Mouse (Mus musculus) mesoderm, embryonic 11.5 days (tissue): ENCODE data around the gene Vwa8.

Experiments
- DNase-seq: peaks from one replicate; pipeline ENCODE4 v3.0.0-alpha.2; 2012; ENCODE audit warnings: low read depth, low spot score

Vwa8 gene

GRCm38 (mm10) chr14:79076560-79077300 is 227.9 kb downstream of the Vwa8 start:
- no peak for DNase-seq

- no peak for DNase-seq
Measured at GRCm38 (mm10) chr14:79083573-79083972, 234.7 kb downstream of the Vwa8 start.

DNA sequence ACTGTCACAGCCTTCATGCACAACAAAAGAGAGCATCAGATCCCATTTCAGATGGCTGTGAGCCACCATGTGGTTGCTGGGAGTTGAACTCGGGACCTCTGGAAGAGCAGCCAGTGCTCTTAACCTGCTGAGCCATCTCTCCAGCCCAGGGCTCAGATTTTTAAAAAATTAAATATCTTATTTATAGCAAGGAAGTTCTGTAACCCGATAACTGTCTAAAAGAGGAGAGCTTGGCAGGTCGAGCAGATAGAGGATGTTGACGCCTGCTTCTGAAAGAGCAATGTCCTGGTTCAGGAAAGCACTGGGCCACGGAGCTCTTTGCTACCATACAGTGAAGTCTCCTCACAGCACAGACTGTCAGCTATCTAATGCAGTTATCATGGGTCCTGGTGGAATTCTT is 237.2 kb downstream of the Vwa8 start:
- DNase-seq, result no peak

- DNase-seq, result peak; percentile 28
Measured at GRCm38 (mm10) chr14:79089464-79089863, 240.6 kb downstream of the Vwa8 start.

DNA sequence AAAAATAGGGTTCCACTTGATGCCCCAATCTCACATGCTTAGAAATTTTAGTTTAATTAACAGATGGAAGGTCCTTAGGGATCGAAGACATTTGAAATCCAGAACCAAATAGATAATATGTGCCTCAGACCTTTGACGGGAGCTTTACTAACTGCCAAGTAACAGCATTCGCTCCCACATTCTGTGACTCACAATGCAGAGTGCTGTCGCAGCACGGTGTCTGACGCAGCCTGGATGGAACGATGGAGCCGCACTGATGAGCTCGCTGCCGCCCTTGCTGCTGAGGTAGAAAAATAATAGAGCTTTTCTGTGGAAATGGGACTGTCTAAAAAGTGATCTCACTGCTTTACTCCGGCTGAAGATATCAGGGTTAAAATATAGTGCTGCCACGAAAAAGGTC is 248.3 kb downstream of the Vwa8 start:
- no peak for DNase-seq

GRCm38 (mm10) chr14:79106655-79107515 is 258.0 kb downstream of the Vwa8 start:
- DNase-seq, result peak; percentile 91

GRCm38 (mm10) chr14:79109375-79109774 is 260.5 kb downstream of the Vwa8 start:
- DNase-seq, result no peak

DNA sequence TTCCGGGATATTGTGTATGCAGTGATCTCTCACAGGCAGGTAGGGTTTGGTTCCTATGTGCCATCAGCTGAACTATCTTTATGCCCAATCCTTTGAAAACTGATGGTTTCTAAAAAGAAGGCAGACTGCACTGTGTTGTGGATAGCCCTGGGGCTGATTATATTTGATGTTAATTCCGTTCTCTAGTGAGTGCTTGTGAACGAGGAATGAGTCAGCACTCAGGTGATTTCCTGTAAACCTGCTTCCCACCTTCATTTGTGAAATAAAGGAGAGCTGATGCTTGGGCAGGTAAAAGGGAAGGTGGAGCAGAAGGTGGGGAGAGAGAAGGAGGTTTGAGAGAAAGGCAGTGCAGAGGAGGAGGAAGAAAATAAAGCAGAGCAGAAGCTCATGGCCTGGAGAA is 261.2 kb downstream of the Vwa8 start:
- no peak for DNase-seq

GRCm38 (mm10) chr14:79112050-79112449 is 263.2 kb downstream of the Vwa8 start:
- no peak for DNase-seq

- DNase-seq, result no peak
Measured at GRCm38 (mm10) chr14:79114526-79115383, 265.9 kb downstream of the Vwa8 start.

- no peak for DNase-seq
Measured at GRCm38 (mm10) chr14:79118457-79118856, 269.6 kb downstream of the Vwa8 start.

DNA sequence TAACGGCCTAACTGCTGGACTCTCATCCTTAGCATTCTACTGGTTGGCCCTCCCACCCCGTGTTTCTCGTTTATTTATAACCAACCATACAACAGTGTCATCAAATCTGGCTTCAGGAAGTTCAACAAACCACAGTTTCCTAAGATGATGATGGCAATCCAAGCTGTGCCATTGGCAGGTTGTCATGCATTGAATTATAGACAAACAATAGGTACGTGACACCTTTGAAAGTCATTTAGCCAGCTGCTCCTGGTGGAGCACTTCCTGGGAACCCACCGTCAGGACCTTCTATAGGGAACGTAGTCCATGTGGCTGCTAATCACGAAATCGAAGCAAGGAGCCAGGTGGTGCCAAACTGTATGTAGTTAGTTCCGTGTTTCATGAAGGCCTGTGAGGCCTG is 270.5 kb downstream of the Vwa8 start:
- DNase-seq, result no peak

DNA sequence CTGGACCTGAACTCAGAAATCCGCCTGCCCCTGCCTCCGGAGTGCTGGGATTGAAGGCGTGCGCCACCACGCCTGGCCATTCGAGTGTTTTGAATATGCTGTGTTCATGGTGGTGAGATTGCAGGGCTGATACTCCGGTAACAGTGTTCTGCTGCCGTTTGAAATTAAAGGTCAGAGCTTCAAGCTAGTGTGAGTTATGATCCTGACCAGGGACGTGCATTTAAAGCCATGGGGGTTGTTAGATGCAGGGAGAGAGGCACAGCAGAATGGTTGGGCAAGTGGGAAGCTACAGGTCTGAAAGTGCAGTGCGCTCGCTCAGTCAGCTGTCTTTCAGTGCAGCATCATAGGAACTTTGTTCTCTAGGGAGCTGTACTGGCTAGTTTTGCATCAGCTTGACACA is 271.8 kb downstream of the Vwa8 start:
- DNase-seq, result no peak

DNA sequence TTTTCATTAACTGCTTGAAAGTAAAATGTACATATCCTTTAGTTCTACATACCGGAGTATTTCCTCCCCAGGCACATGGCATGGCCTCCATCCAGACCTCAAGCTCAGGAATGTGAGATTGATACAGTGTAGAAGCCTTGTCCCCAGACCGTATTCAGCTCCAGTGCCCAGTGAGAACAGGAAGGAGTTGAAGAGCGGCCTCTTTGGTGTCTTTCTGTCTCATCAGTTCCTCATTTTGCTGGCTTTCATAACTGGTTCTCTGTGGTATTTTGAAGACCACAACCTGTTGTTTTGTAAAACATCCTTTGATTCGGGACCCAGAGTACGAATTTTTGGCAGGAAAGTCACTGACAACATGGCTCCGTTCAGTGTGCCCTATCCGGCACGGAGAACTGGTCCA is 274.6 kb downstream of the Vwa8 start:
- no peak for DNase-seq

DNA sequence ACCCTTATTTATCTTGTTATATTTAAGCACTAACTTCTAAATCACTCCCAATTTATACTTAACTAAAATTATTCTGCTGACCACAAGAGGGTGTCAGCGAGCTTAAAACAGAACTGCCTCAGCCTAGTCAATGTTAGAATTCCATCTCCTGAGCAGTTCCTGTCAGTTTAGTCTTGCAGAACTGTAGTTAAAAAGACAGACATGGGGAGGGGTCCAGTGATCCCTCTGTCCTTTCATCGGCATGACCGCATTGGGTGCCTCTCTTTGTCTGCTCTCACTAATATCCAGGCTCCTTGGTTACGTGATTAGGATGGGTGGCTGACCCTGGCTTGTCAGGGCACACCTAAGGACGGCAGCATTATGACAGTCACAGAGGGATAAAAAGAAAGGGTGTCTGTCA is 275.8 kb downstream of the Vwa8 start:
- DNase-seq, result peak; percentile 71

DNA sequence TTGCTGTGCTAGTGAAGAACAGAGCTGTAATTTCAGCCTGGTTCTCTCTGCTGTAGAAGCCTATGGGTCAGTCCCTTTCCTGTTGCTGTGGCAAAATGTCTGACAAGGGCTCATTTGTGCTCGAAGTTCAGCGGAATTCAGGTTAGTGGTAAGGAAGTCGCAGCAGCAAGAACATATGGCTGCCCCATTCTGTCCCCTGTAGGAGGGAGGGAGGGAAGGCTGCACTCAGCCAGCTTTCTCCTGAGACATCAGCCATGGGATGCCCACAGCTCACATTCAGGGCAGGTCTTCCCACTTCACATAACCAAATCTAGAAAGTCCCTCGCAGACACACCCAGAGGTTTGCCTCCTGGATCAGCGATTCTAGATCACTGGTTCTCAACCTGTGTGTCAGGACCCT is 277.3 kb downstream of the Vwa8 start:
- no peak for DNase-seq

DNA sequence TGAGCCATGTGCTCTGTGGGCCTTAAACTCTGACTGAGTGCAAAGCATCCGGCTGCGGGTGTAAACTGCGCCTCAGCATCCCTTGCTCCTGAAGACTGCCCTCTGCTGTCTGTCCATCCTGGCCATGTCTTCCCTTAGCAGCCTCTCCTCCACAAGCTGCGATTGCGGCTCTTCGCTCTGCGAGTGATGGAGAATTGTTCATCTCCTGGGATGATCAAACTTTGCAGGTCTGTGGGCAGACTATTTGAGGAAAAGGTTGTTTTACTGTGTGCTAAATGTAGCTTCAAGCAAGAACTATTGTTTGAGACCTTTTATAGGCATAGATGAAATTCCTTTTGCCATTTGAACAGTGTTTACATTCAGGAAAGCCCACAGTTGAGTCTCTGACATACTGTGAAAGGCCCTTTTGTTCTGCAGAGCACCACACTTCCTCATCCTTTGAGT is 286.1 kb downstream of the Vwa8 start:
- peak; percentile 54 for DNase-seq

- DNase-seq, result no peak
Measured at GRCm38 (mm10) chr14:79135441-79135840, 286.6 kb downstream of the Vwa8 start.

DNA sequence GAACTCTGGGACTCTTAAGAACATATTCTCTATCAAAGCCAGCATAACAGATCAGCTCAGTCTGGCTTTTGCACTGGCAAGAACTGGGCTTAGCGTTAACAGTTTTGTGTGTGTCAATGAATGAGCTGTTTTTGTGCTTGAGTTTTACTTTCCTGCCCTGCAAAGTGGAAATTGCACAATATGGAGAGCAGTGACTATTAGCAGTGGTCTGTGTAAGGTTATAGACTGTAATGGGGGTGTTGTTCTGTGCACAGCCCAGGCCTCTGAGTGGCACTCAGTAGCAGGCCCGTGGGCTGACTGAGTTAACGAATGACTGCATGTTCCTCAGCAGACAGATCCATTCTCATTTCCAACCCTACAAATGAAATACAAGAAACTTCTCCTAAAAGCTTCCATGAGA is 287.7 kb downstream of the Vwa8 start:
- no peak for DNase-seq

GRCm38 (mm10) chr14:79137100-79137499 is 288.2 kb downstream of the Vwa8 start:
- no peak for DNase-seq

- no peak for DNase-seq
Measured at GRCm38 (mm10) chr14:79139096-79139651, 290.3 kb downstream of the Vwa8 start.
